ENCODE assay signal across 40 mouse cellular contexts in the genomic region with DNA sequence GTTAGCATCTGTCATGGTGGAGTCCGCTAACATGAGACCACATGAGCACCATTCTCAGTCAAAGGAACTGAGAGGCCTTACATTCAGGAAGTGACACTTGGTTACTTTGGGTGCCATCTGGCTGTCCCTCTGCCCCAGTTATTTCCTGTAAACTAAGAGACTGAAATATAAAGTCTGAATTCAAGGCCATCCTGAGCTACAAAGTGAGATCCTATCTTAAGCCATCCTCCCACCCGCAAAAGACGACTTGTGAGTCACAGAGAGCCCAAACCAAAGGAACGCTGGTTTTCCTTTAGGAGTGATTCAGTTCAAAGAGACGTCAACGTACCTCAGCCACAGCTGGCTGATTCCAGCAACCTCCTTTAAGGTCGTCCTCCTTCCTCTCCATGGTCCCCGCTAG. TPM values are rescaled to one million over a fixed set of nuclear protein-coding genes. Genes with fewer than 3 reads are reported as not detected.
DNase-seq lines count a peak whose midpoint lies in the region; TF ChIP-seq lines count a peak whose summit lies in the region.
"Had no signal": no experiment of that assay in that cellular context is flagged by ENCODE, and none has a peak within 500 bp of the region (broad histone marks: within the 10 kb centered on the region; RNA-seq: fewer than 3 reads in every experiment).

No protein-coding gene starts in this region.

- DNase-seq in thymus, adult 2 months: peak; percentile 6
- DNase-seq in thymus, postnatal 25 days: no peak
- peak; percentile 43 for DNase-seq in CD4-positive helper T cell, adult 2 months (ENCODE audit: low read depth, low spot score)
- DNase-seq in natural killer cell, adult 2 months (ENCODE audit: low spot score in 2 of 2): peak; percentile 42 to 67
- DNase-seq in lung, adult 2 months: no peak
- DNase-seq in heart, postnatal 25 days (ENCODE audit: low spot score): no peak
- no peak for DNase-seq in urinary bladder, postnatal 36 days (ENCODE audit: low spot score in 2 of 2)
- DNase-seq: adrenal gland, postnatal 25 days; cerebellum, adult 2 months; cerebellum, postnatal 25 days; gastrocnemius, postnatal 36 days; heart, adult 18-20 months; heart, postnatal 4 days; kidney, adult 11 months; kidney, postnatal 25 days; right cerebral cortex, postnatal 4 days had no signal

- no peaks in the 10 kb centered on the region for H3K27me3 ChIP-seq in thymus, adult 2 months (ENCODE audit: control insufficient read depth, insufficient read depth, low read length)
- H3K27me3 ChIP-seq: embryonic facial prominence, embryonic 15.5 days; forebrain, embryonic 13.5 days; hindbrain, embryonic 13.5 days; kidney, embryonic 15.5 days; limb, embryonic 12.5 days; lung, embryonic 15.5 days; midbrain, embryonic 12.5 days had no signal

- H3K4me1 ChIP-seq in thymus, adult 2 months (replicated peaks; ENCODE audit: control insufficient read depth, insufficient read depth, low read length): peaks cover 13% of the 10 kb centered on the region
- H3K4me1 ChIP-seq in embryonic fibroblast, embryonic 13.5 days (ENCODE audit: control insufficient read depth, insufficient read depth, low read length): no peaks in the 10 kb centered on the region
- H3K4me1 ChIP-seq in lung, adult 2 months (ENCODE audit: control insufficient read depth, insufficient read depth, low read length): no peaks in the 10 kb centered on the region

- TF ChIP-seq POLR2A in thymus, adult 2 months (IDR thresholded peaks at IDR 0.05; ENCODE audit: control insufficient read depth, extremely low read depth, insufficient read depth, low read length, poor library complexity): no peak
- no peak for TF ChIP-seq POLR2A in embryonic fibroblast, embryonic 13.5 days (IDR thresholded peaks at IDR 0.05; ENCODE audit: low read depth, low read length)
- no peak for TF ChIP-seq POLR2A in lung, adult 2 months (IDR thresholded peaks at IDR 0.05; ENCODE audit: borderline replicate concordance, extremely low read depth, low read depth, low read length)

- H3K4me3 ChIP-seq in thymus, adult 2 months (ENCODE audit: control insufficient read depth, insufficient read depth, low read length): no peak overlapping the region
- no peak overlapping the region for H3K4me3 ChIP-seq in embryonic fibroblast, embryonic 13.5 days (ENCODE audit: insufficient read depth, low read length)
- no peak overlapping the region for H3K4me3 ChIP-seq in lung, adult 2 months (replicated peaks; ENCODE audit: extremely low read depth, low read depth, low read length)
- H3K4me3 ChIP-seq: embryonic facial prominence, embryonic 10.5 days; embryonic facial prominence, embryonic 15.5 days; forebrain, embryonic 13.5 days; hindbrain, embryonic 13.5 days; kidney, embryonic 15.5 days; limb, embryonic 12.5 days; liver, embryonic 15.5 days; lung, embryonic 15.5 days; midbrain, embryonic 12.5 days had no signal

- intact Hi-C loops in heart, postnatal 25 days (cut with DNase I): no loop called here

- no peak for TF ChIP-seq CTCF in thymus, adult 2 months (IDR thresholded peaks at IDR 0.05; ENCODE audit: borderline replicate concordance, control insufficient read depth, extremely low read depth, insufficient read depth, low read length, poor library complexity)
- no peak for TF ChIP-seq CTCF in embryonic fibroblast, embryonic 13.5 days (IDR thresholded peaks at IDR 0.05; ENCODE audit: borderline replicate concordance, insufficient read depth, low read length)
- no peak for TF ChIP-seq CTCF in lung, adult 2 months (IDR thresholded peaks at IDR 0.05; ENCODE audit: insufficient read depth, low read length)

- no peaks in the 10 kb centered on the region for H3K36me3 ChIP-seq in thymus, adult 2 months (ENCODE audit: control insufficient read depth, insufficient read depth, low read length)
- H3K36me3 ChIP-seq: limb, embryonic 12.5 days; liver, embryonic 15.5 days; lung, embryonic 15.5 days; midbrain, embryonic 12.5 days had no signal

- 0 out of 2 replicates have a peak overlapping the region, but pooled peaks have one; percentile 16 for H3K27ac ChIP-seq in thymus, adult 2 months (ENCODE audit: control insufficient read depth, insufficient read depth, low read length)
- H3K27ac ChIP-seq in embryonic fibroblast, embryonic 13.5 days (ENCODE audit: insufficient read depth, low read length): 0 out of 2 replicates have a peak overlapping the region, but pooled peaks have one; percentile 12
- H3K27ac ChIP-seq: embryonic facial prominence, embryonic 10.5 days; embryonic facial prominence, embryonic 15.5 days; forebrain, embryonic 13.5 days; hindbrain, embryonic 13.5 days; kidney, embryonic 15.5 days; limb, embryonic 12.5 days; liver, embryonic 15.5 days; lung, embryonic 15.5 days; midbrain, embryonic 12.5 days; stomach, postnatal 0 days had no signal

- WGBS in thymus, adult 2 months: 31% methylated on average over 8 of the region's 8 CpGs
- WGBS in lung, adult 2 months: 60% methylated on average over 8 of the region's 8 CpGs

RNA-seq across cellular contexts. Expression of a gene that starts 6.9 kb away (rescaled TPM):
- 105 and 111 TPM in 2 replicates for polyA plus RNA-seq in thymus, adult 2 months (2012; rRNA removed)
- 26.3 and 27.4 TPM in 2 replicates for polyA plus RNA-seq in embryonic fibroblast, embryonic 13.5 days (2011; ENCODE audit: insufficient read length, low read depth, missing spikeins)
- polyA plus RNA-seq in lung, adult 2 months (2012; rRNA removed): 42.0 and 51.9 TPM in 2 replicates
- 10 to 100 TPM; 22.8 to 24.3 TPM for total RNA-seq in heart, postnatal 25 days (2021)

RNA-seq across cellular contexts. Expression of a gene that starts 9.5 kb away (rescaled TPM):
- polyA plus RNA-seq in thymus, adult 2 months (2012; rRNA removed): 1.1 TPM in 2 replicates
- polyA plus RNA-seq in embryonic fibroblast, embryonic 13.5 days (2011; ENCODE audit: insufficient read length, low read depth, missing spikeins): 0.12 and 0.53 TPM in 2 replicates
- 0.15 and 0.18 TPM in 2 replicates for polyA plus RNA-seq in lung, adult 2 months (2012; rRNA removed)
- under 1 TPM in 1 of 2 experiments, not detected in 1; 0.21 TPM for total RNA-seq in heart, postnatal 25 days (2021)
- total RNA-seq: gastrocnemius, adult 18-20 months; gastrocnemius, postnatal 36 days; heart, adult 18-20 months had no signal

RNA-seq across cellular contexts. Expression of a gene that starts 32.8 kb away (rescaled TPM):
- polyA plus RNA-seq in thymus, adult 2 months (2012; rRNA removed): not detected in 2 replicates
- not detected in 2 replicates for polyA plus RNA-seq in embryonic fibroblast, embryonic 13.5 days (2011; ENCODE audit: insufficient read length, low read depth, missing spikeins)
- not detected in 2 replicates for polyA plus RNA-seq in lung, adult 2 months (2012; rRNA removed)
- total RNA-seq in heart, postnatal 25 days (2021): not detected
- total RNA-seq: adrenal gland, postnatal 25 days; gastrocnemius, adult 18-20 months; gastrocnemius, postnatal 36 days; heart, adult 18-20 months; heart, postnatal 4 days; layer of hippocampus, adult 18-20 months; layer of hippocampus, postnatal 10 days; left cerebral cortex, adult 18-20 months; left cerebral cortex, postnatal 25 days; liver, adult 2 months; megakaryocyte progenitor cell, adult 5-6 weeks; neutrophil, adult 5-6 weeks had no signal
- polyA plus RNA-seq: brain, embryonic 14.5 days; cerebellum, adult 2 months; embryonic facial prominence, embryonic 10.5 days; embryonic facial prominence, embryonic 15.5 days; forebrain, embryonic 13.5 days; heart, embryonic 11.5 days; heart, embryonic 16.5 days; hindbrain, embryonic 13.5 days; inflammation-experienced regulatory T-cells, adult 6 months; kidney, embryonic 15.5 days; limb, embryonic 12.5 days; liver, adult 2 months; liver, embryonic 15.5 days; lung, embryonic 15.5 days; midbrain, embryonic 12.5 days; neural tube, embryonic 11.5 days; stomach, postnatal 0 days had no signal

Comparison
In these comparisons a context has a peak if more than half of its experiments do, and no peak if none do; other contexts are left out.
1. DNase-seq: peak in thymus, adult 2 months (single experiment), CD4-positive helper T cell, adult 2 months (single experiment) and natural killer cell, adult 2 months (2 of 2); none in thymus, postnatal 25 days (single experiment), lung, adult 2 months (single experiment), heart, postnatal 25 days (single experiment) and urinary bladder, postnatal 36 days (0 of 2).